Comparison of ENCODE assay signal across 8 mouse cellular contexts in the genomic region with DNA sequence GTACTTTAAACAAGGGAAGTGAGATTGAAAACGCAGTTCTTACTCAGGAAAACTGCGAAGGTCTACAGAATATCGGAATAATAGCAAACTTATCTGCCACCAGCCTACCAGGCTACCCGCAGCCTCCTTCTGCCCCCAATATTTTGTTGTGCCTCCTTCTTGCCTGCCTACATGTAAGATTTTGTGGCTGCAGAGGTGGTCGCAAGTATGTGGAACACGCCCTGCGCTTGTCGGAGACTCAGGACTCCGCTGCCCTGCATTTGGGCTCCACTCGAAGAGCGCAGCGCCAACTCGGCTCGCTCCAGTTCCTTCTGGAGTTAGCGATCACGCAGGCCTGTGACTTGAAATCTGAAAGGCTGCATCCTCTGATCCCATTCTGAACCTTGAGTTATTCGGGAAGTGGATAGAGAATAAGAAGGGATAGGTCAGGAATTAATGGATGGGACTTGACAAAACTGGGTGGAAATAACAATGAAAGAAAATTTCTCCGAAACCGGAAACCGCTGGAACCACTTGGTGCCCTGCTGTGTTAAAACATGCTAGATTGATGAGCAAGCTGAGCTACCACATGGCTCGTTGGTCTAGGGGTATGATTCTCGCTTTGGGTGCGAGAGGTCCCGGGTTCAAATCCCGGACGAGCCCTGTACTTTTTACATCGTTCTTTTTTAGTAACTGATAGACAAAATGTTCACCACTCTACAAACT. TPM values are rescaled to one million over a fixed set of nuclear protein-coding genes. Genes with fewer than 3 reads are reported as not detected.
A peak's percentile ranks its signal among the peaks of the same experiment; 100 is the strongest.
DNase-seq lines count a peak whose midpoint lies in the region; ATAC-seq lines count a peak whose summit lies in the region.

No protein-coding gene starts in this region.

- peak; percentile 86 for DNase-seq in CD4-positive helper T cell, adult 2 months (ENCODE audit: low read depth, low spot score)
- peak; percentile 88 for DNase-seq in brain, adult 2 months (ENCODE audit: low read depth, low spot score)
- peak; percentile 84 for DNase-seq in kidney, postnatal 10 days
- DNase-seq in naive thymus-derived CD4-positive, alpha-beta T cell, adult 2 months (ENCODE audit: low read depth) = peak; percentile 92

- H3K27me3 ChIP-seq in heart, embryonic 12.5 days (replicated peaks) = no peaks in the 10 kb centered on the region
- H3K27me3 ChIP-seq in liver, embryonic 12.5 days (replicated peaks) = no peaks in the 10 kb centered on the region
- H3K27me3 ChIP-seq in stomach, embryonic 15.5 days (replicated peaks) = no peaks in the 10 kb centered on the region

- H3K9ac ChIP-seq in heart, embryonic 12.5 days = peak overlapping the region; percentile 60
- H3K9ac ChIP-seq in liver, embryonic 12.5 days = peak overlapping the region; percentile 76
- peak overlapping the region; percentile 48; the same call in 1 of the 2 replicates for H3K9ac ChIP-seq in stomach, embryonic 15.5 days

- WGBS in heart, embryonic 12.5 days = under 1% methylated on average over 27 of the region's 27 CpGs
- WGBS in liver, embryonic 12.5 days (ENCODE audit: insufficient replicate concordance) = under 1% methylated on average over 27 of the region's 27 CpGs
- under 1% methylated on average over 27 of the region's 27 CpGs for WGBS in stomach, embryonic 15.5 days

- H3K4me3 ChIP-seq in heart, embryonic 12.5 days = peak overlapping the region; percentile 75
- peak overlapping the region; percentile 79 for H3K4me3 ChIP-seq in liver, embryonic 12.5 days
- peak overlapping the region; percentile 76 for H3K4me3 ChIP-seq in stomach, embryonic 15.5 days (replicated peaks)

- peak; percentile 47; the same call in 1 of the 2 replicates for ATAC-seq in erythroblast, adult 5-6 weeks (replicated peaks; ENCODE audit: low FRiP score, poor library complexity, severe bottlenecking)
- ATAC-seq in heart, embryonic 12.5 days (ENCODE audit: insufficient number of reproducible peaks, low FRiP score) = peak; percentile 69
- peak; percentile 22; the same call in 1 of the 2 replicates for ATAC-seq in liver, embryonic 12.5 days
- ATAC-seq in stomach, embryonic 15.5 days (ENCODE audit: insufficient read depth, low FRiP score, low read depth) = peak; percentile 19; the same call in 1 of the 2 replicates

- H3K27ac ChIP-seq in heart, embryonic 12.5 days (ENCODE audit: poor library complexity, severe bottlenecking) = peak overlapping the region; percentile 80
- peak overlapping the region; percentile 89 for H3K27ac ChIP-seq in liver, embryonic 12.5 days
- peak overlapping the region; percentile 93 for H3K27ac ChIP-seq in stomach, embryonic 15.5 days

- no peaks in the 10 kb centered on the region for H3K9me3 ChIP-seq in heart, embryonic 12.5 days (replicated peaks)
- H3K9me3 ChIP-seq in liver, embryonic 12.5 days (replicated peaks) = no peaks in the 10 kb centered on the region
- H3K9me3 ChIP-seq in stomach, embryonic 15.5 days = no peaks in the 10 kb centered on the region

- H3K36me3 ChIP-seq in heart, embryonic 12.5 days = no peaks in the 10 kb centered on the region
- no peaks in the 10 kb centered on the region for H3K36me3 ChIP-seq in liver, embryonic 12.5 days
- H3K36me3 ChIP-seq in stomach, embryonic 15.5 days = no peaks in the 10 kb centered on the region

- H3K4me1 ChIP-seq in heart, embryonic 12.5 days (replicated peaks) = peaks cover 4% of the 10 kb centered on the region; the same call in 1 of the 2 replicates
- H3K4me1 ChIP-seq in liver, embryonic 12.5 days = peaks cover 60% of the 10 kb centered on the region
- peaks cover 2% of the 10 kb centered on the region for H3K4me1 ChIP-seq in stomach, embryonic 15.5 days

- peak overlapping the region; percentile 78 for H3K4me2 ChIP-seq in heart, embryonic 12.5 days
- H3K4me2 ChIP-seq in liver, embryonic 12.5 days = peak overlapping the region; percentile 95
- H3K4me2 ChIP-seq in stomach, embryonic 15.5 days = peak overlapping the region; percentile 79

RNA-seq across cellular contexts. Expression of a gene that starts 0.6 kb away (rescaled TPM):
- total RNA-seq in erythroblast, adult 5-6 weeks (2015; ENCODE audit: low replicate concordance) = 7.5 and 20.6 TPM in 2 replicates
- total RNA-seq in erythroblast, adult 5-6 weeks (2017; ENCODE audit: low replicate concordance) = 5.6 and 7.5 TPM in 2 replicates
- 13.7 and 15.0 TPM in 2 replicates for polyA plus RNA-seq in heart, embryonic 12.5 days (2016; fragmentation: Nextera tagmentation; extraction: Ambion mirVana)
- polyA plus RNA-seq in liver, embryonic 12.5 days (2016; fragmentation: Nextera tagmentation; extraction: Ambion mirVana) = 10.0 and 10.4 TPM in 2 replicates
- polyA plus RNA-seq in stomach, embryonic 15.5 days (2015; fragmentation: Nextera tagmentation; extraction: Ambion mirVana) = 152 and 176 TPM in 2 replicates

RNA-seq across cellular contexts. Expression of a gene that starts 0.7 kb away (rescaled TPM):
- total RNA-seq in erythroblast, adult 5-6 weeks (2015; ENCODE audit: low replicate concordance) = 1.9 TPM in 1 of 2 replicates, not detected in the other
- 1.3 TPM in 1 of 2 replicates, not detected in the other for total RNA-seq in erythroblast, adult 5-6 weeks (2017; ENCODE audit: low replicate concordance)
- polyA plus RNA-seq in heart, embryonic 12.5 days (2016; fragmentation: Nextera tagmentation; extraction: Ambion mirVana) = 2.0 and 3.2 TPM in 2 replicates
- polyA plus RNA-seq in liver, embryonic 12.5 days (2016; fragmentation: Nextera tagmentation; extraction: Ambion mirVana) = 2.6 and 3.5 TPM in 2 replicates
- 44.8 and 50.6 TPM in 2 replicates for polyA plus RNA-seq in stomach, embryonic 15.5 days (2015; fragmentation: Nextera tagmentation; extraction: Ambion mirVana)

RNA-seq across cellular contexts. Expression of a gene that starts 16.0 kb away (rescaled TPM):
- not detected in 2 replicates for total RNA-seq in erythroblast, adult 5-6 weeks (2015; ENCODE audit: low replicate concordance)
- not detected in 2 replicates for total RNA-seq in erythroblast, adult 5-6 weeks (2017; ENCODE audit: low replicate concordance)
- not detected in 2 replicates for polyA plus RNA-seq in heart, embryonic 12.5 days (2016; fragmentation: Nextera tagmentation; extraction: Ambion mirVana)
- not detected in 2 replicates for polyA plus RNA-seq in liver, embryonic 12.5 days (2016; fragmentation: Nextera tagmentation; extraction: Ambion mirVana)
- not detected in 2 replicates for polyA plus RNA-seq in stomach, embryonic 15.5 days (2015; fragmentation: Nextera tagmentation; extraction: Ambion mirVana)

RNA-seq across cellular contexts. Expression of a gene that starts 24.0 kb away (rescaled TPM):
- total RNA-seq in erythroblast, adult 5-6 weeks (2015; ENCODE audit: low replicate concordance) = not detected in 2 replicates
- total RNA-seq in erythroblast, adult 5-6 weeks (2017; ENCODE audit: low replicate concordance) = not detected in 2 replicates
- polyA plus RNA-seq in heart, embryonic 12.5 days (2016; fragmentation: Nextera tagmentation; extraction: Ambion mirVana) = not detected in 2 replicates
- not detected in 2 replicates for polyA plus RNA-seq in liver, embryonic 12.5 days (2016; fragmentation: Nextera tagmentation; extraction: Ambion mirVana)
- not detected in 2 replicates for polyA plus RNA-seq in stomach, embryonic 15.5 days (2015; fragmentation: Nextera tagmentation; extraction: Ambion mirVana)

RNA-seq across cellular contexts. Expression of a gene that starts 32.8 kb away (rescaled TPM):
- total RNA-seq in erythroblast, adult 5-6 weeks (2015; ENCODE audit: low replicate concordance) = 5.4 TPM in 1 of 2 replicates, not detected in the other
- total RNA-seq in erythroblast, adult 5-6 weeks (2017; ENCODE audit: low replicate concordance) = 3.1 TPM in 1 of 2 replicates, not detected in the other
- polyA plus RNA-seq in heart, embryonic 12.5 days (2016; fragmentation: Nextera tagmentation; extraction: Ambion mirVana) = 0.51 and 0.70 TPM in 2 replicates
- 0.44 and 1.4 TPM in 2 replicates for polyA plus RNA-seq in liver, embryonic 12.5 days (2016; fragmentation: Nextera tagmentation; extraction: Ambion mirVana)
- 0.44 and 0.83 TPM in 2 replicates for polyA plus RNA-seq in stomach, embryonic 15.5 days (2015; fragmentation: Nextera tagmentation; extraction: Ambion mirVana)

Comparison
In these comparisons a context has a peak if more than half of its experiments do, and no peak if none do; other contexts are left out.
1. Peak in every context shown above with its lines: DNase-seq, ATAC-seq, H3K4me3 ChIP-seq and H3K27ac ChIP-seq.
2. ATAC-seq: peak in every context shown above with its lines; median percentile 69 in heart, embryonic 12.5 days; 47 in erythroblast, adult 5-6 weeks; 22 in liver, embryonic 12.5 days; 19 in stomach, embryonic 15.5 days.
3. RNA of a gene that starts 0.7 kb away (polyA plus RNA-seq): 44.8 to 50.6 TPM in stomach, embryonic 15.5 days; 2.6 to 3.5 TPM in liver, embryonic 12.5 days and 2.0 to 3.2 TPM in heart, embryonic 12.5 days; every median in the first group is over 10 times any median in the second.